Mouse (Mus musculus): ENCODE data around the gene 2310061I04Rik.

- no peak for TF ChIP-seq POLR2A (IDR thresholded peaks at IDR 0.05; ENCODE audit: borderline replicate concordance, control insufficient read depth, low read depth, low read length)
- TF ChIP-seq CTCF (IDR thresholded peaks at IDR 0.05; ENCODE audit: control insufficient read depth, insufficient read depth, low read length), result no peak
These were observed 42.7 kb upstream of the 2310061I04Rik start for GRCm38 (mm10) chr17:35939941-35940340.

All from bone marrow, adult 2 months (tissue).